Mouse (Mus musculus): Measurements from ENCODE around the gene Zfp385b.

Gene Zfp385b

GRCm38 (mm10) chr2:77819539-77819938 is at the start of gene Zfp385b:
Gene Zfp385b (minus strand): TSS chr2:77819639.
- DNase-seq: no peak

DNA sequence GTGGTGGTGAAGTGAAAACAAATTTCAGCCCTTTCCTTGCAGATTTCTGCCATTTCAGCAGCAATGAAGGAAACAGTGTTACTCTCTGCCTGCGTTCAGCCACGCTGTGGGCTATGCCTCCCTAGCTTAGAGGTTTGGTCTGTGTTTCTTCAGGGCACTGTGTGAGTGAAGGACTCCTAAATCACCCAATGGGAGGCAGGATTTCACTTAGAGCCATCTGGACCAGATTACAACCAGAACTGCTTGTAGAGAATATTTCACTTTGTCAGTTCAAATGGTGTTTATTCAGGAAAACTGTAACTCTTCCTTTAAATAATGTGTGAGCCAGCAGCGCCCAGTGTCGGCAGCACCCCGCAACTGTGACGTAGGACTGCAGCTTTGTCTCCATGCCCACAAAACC is 44.5 kb upstream of the Zfp385b start:
- DNase-seq: no peak

DNA sequence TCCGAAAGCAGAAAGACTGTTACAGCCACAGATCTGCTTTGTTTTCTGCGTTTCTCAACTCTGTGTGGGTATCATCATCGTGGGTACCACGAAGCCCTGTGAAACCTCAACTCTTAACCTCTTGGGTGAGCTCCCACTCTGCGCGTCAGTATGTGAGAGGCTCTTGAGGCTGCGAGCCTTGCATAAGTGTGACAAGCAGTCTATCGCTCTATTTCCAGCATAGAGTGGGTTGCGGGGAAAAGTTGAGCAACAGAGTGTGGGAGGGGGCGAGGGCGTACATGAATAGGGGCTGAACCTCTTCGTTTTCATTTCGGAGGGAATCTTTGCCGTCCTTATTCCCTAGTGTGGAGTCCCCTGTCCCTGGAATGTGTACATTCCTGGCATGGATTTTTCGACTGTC is 44.1 kb upstream of the Zfp385b start:
- DNase-seq: no peak

DNA sequence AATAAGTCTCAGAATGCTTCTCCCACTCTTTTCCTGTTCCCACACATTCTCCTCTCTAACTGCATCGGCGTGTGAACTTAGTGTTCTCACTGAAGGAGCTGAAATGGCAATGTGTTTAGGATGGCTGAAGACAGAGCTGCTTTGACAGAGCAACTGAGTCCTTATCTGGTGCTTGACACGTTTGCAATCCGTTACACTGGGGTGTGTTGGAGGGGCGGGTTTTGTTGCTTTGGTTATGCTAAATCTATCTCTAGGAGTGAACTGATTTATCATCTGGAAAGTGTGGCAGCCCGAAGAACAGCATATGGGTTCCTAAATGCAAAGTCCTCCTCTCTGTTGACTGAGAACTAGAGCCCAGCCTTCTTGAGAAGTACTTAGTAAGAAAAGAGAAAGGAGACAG is 22.0 kb upstream of the Zfp385b start:
- DNase-seq: no peak

- no peak for DNase-seq
These were observed 20.1 kb upstream of the Zfp385b start for GRCm38 (mm10) chr2:77839587-77839986.

DNA sequence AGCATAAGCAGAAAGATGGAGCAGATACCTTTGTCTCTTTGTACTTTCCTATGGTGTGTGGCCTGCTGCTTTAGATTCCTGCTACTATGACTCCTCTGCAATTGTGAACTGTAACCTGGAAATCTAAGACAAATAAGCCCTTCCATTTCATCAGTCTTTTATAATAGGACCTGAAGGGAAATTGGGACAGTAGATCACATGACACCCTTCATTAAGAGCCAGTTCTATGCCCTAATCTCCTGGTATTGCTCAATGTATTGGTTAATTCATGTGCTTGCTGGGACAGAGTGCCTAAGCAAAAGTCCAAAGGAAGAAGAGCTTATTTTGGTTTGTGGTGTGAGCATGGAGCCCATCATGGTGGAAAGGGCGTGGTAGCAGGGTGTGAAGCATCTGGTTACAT is 19.2 kb upstream of the Zfp385b start:
- DNase-seq: no peak

DNA sequence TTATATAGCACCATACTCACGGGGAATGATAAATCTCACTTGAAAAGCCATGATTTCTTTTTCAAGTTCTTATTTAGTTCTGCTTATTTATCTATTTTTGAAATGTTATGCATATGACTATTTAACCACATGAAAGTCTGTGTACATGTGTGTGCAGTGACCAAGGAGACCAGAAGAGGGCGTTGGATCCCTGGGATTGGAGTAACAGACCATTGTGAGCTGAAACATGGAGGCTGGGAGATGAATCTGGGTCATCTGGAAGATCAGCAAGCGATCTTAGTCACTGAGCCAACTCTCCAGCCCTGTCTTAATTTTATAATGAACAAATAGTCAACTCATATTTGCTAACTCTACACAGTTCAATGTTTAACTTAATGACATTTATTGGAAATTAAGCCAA is 16.3 kb upstream of the Zfp385b start:
- no peak for DNase-seq

GRCm38 (mm10) chr2:77826133-77826828 is 6.8 kb upstream of the Zfp385b start:
- DNase-seq: no peak

GRCm38 (mm10) chr2:77823026-77823425 is 3.6 kb upstream of the Zfp385b start:
- no peak for DNase-seq

GRCm38 (mm10) chr2:77817357-77817894 is 2.0 kb downstream of the Zfp385b start:
- no peak for DNase-seq

DNA sequence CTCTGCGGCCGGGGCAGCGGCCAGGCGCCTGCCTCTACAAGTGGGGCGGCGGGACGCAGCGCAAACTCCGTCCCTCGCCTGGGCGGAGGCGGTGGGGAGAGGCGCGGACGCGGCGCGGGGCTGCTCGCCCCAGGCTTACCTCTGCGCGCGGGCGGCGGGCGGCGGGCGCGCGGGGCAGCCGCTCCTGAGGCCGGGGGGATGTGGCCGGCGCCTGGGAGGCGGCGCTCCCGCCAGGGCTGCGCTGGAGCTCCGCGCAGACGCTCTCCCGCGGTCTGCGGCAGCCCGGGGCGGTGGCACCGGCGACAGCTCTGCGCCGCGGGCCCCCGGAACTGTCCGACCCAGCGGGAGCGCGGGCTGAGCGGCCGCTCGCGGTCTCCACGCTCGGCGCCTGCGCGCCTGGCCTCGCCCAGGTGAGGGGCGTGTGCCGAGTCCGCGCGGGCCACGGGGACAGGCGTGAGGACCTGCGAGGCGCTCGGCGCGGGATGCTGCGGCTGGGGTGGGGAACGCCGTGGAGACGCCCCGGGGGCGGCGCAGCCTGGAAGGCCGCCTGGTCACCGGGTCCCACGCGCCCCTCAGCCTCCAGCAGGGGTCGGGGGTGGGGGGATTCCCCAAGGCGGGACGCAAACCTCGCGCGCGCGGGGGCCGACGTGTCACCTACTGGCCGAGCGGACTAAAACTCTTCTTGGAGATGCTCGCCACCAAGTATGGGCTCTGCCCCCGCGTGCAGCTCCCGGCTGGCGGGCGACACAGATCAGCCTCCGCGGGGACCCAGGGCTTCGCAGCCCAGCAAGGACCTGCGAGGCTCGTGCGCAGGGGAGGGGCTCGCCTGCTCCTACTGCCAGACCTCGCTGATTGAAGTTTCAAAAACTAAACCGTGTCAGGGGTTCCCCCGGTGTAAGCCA is 2.8 kb downstream of the Zfp385b start:
- DNase-seq: no peak

DNA sequence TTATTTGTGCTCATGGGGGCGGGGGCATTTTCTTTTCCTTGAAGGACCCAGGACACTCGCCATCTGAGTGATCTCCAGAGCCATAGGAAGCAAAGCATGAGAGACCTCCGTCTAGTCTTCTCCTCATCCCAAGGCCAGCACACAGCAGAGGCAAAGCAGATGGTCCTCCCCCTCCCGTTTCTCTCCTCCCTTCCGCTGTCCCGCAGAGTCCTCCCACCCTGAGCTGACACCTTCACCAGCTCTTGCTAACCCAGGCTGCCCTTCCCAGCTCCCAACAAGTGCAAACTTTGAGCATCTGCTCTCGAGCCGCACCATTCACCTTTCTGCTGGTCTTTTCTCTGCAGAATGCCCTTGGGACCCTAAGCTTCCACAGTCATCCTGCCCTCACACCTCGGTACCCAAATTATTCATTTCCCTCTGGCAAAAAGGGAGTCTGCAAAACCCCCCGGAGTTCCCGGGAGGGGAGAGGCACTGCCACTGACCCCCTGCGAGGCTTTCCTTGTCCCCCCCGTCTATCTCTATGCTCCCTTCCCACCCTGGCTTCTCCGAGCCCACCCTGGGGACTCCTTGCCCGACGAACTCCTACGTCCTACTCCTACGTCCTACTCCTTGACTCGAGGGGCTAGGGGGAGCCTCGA is 3.5 kb downstream of the Zfp385b start:
- no peak for DNase-seq

GRCm38 (mm10) chr2:77814896-77815295 is 4.5 kb downstream of the Zfp385b start:
- DNase-seq: no peak

- no peak for DNase-seq
These were observed 6.4 kb downstream of the Zfp385b start for GRCm38 (mm10) chr2:77813029-77813428.

GRCm38 (mm10) chr2:77810748-77811147 is 8.7 kb downstream of the Zfp385b start:
- DNase-seq: no peak

GRCm38 (mm10) chr2:77804781-77805180 is 14.7 kb downstream of the Zfp385b start:
- no peak for DNase-seq

GRCm38 (mm10) chr2:77802291-77802690 is 17.1 kb downstream of the Zfp385b start:
- DNase-seq: no peak

DNA sequence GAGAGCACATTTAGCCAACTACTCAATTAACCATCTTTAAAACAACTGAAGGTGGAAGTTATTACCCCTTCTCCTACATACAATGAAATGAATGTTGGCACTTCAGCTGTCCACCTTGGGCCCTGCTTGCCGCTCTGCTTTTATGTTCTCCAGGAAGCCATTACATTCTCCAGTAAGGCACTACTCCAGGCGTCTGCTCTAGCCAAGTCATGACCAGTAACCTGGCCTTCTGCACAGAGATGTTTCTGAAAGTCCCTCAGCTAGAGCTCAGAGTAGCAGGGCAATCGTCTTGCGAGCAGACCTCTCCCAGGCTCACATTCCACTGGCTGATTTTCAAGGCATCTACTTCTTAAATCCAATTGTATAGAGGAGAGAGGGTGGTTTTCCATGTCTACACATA is 18.0 kb downstream of the Zfp385b start:
- DNase-seq: no peak

DNA sequence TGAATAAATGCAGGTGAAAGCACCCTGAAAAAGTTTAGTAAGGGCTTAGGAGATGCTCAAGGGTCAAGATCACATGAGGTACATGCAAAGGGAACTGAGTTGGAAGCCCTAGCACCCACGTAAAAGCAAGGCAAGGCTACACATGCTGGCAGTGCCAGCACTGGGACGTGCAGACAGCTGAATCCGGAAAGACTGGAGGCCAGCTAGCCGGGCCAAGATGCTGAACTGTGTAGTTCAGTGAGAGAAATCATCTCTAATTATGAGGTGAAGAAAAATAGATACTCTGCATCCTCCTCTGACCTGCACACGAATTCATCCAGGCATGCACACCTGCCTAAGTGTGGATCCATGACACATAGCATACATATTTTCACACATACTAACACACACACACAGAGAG is 18.4 kb downstream of the Zfp385b start:
- DNase-seq: no peak

DNA sequence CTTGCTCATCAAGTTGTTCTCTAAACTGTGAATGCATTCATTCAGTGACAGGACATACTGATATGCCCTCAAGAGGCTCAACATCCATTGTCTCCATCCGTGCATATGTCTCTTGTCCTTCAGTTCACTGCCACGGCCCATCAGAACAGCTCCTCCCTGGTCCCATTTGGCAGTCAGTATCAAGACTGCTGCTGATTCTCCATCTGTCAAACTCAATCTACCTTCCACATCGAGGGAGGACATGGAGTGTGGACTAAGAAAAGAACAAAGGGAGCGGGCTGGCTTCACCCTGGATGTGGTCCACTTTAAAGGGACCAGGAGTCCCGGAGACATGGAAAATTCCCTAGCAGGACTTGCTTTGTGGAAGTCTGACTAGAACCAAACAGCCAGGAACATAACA is 22.2 kb downstream of the Zfp385b start:
- DNase-seq: no peak

DNA sequence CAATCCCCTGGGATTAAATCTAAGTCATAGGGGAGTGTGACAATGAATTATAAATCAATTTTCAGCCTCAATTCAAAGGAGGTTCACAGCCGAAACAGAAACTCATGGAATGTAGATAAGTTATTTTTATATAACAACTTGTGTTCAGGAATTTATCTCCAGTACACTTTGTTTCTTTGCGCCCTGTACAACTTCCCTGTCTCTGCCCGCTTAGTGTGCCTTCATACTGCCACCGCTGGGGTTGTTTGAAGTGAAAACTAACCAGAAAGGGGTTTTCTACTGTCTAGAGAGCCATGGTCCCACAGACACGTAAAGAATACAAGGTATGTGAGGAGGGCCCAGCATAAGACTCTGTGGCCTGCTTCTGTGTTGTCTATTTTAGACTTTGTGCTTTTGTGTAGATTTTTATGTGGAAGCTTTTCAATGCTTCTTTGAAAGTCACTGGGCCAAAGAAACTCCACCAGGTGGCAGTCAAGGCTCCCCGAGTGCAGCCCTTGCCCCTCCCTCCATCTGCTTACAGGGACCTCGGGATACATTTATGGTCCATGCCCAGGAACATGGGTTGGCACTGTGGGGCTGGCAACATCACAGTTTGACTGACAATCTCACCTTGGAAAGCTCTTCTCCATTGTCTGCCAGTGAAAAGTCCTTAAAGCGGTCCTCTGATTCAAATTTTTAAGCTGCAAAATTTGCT is 23.4 kb downstream of the Zfp385b start:
- DNase-seq: no peak

GRCm38 (mm10) chr2:77790846-77791245 is 28.6 kb downstream of the Zfp385b start:
- DNase-seq: no peak

DNA sequence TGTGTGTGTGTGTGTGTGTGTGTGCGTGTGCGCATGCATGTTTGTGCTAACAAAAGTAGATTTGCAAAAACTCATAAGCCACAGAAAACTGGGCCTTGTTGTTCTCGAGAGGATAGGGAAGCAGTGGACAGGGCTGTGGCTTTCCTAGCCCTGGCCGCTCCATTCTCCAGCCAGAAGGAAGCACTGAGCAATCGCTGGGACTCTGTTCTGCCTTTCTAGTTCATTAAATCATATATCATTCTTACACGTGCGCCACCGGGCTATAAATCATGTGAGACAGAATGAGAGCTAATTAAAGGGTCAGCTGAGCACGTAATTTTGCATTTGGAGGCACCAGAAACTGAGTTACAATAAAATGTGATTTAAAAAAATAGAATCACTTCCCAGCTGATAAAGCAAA is 29.1 kb downstream of the Zfp385b start:
- DNase-seq: no peak
